Mouse (Mus musculus): ENCODE measurements around the gene Gm1043. TPM values are rescaled to one million over a fixed set of nuclear protein-coding genes. Genes with fewer than 3 reads are reported as not detected.

Gm1043 gene
- total RNA-seq, 1 experiment = not detected

GRCm38 (mm10) chr5:37204886-37205285, 119.7 kb downstream of the Gm1043 start:
- TF ChIP-seq HCFC1 (IDR thresholded peaks at IDR 0.05; ENCODE audit: borderline replicate concordance, insufficient read depth, low read length) (no peak), ZC3H11A (IDR thresholded peaks at IDR 0.05; ENCODE audit: borderline replicate concordance, low read depth, low read length) (no peak)
- Histone ChIP-seq H3K4me1 (ENCODE audit: control insufficient read depth in 2 of 2, insufficient read depth in 2 of 2, low read length in 2 of 2, poor library complexity in 1 of 2) (no peaks in the 10 kb centered on the region), H3K9ac (ENCODE audit: insufficient read depth, low read depth, low read length, poor library complexity, severe bottlenecking) (no peak overlapping the region), H3K27ac (ENCODE audit: insufficient read depth, low read depth, low read length, poor library complexity, severe bottlenecking) (no peak overlapping the region), H3K36me3 (ENCODE audit: control insufficient read depth, insufficient read depth, low read length, poor library complexity, severe bottlenecking) (no peaks in the 10 kb centered on the region), H3K9me3 (ENCODE audit: control insufficient read depth, insufficient read depth, low read depth, low read length) (no peaks in the 10 kb centered on the region), H3K4me3 (ENCODE audit: insufficient read depth in 1 of 2, low read depth in 1 of 2, low read length in 2 of 2, poor library complexity in 1 of 2, severe bottlenecking in 1 of 2) (no peak overlapping the region)
- in situ Hi-C loops (cut with MboI; ENCODE audit: low sequenced_read_pairs in 2 of 2, unreplicated experiment in 2 of 2) = no loop called here
- DNase-seq (ENCODE audit: low read depth, low spot score) = no peak

- Histone ChIP-seq H3K27ac (ENCODE audit: insufficient read depth, low read depth, low read length, poor library complexity, severe bottlenecking) (no peak overlapping the region), H3K4me1 (ENCODE audit: control insufficient read depth in 2 of 2, insufficient read depth in 2 of 2, low read length in 2 of 2, poor library complexity in 1 of 2) (no peaks in the 10 kb centered on the region), H3K36me3 (ENCODE audit: control insufficient read depth, insufficient read depth, low read length, poor library complexity, severe bottlenecking) (no peaks in the 10 kb centered on the region), H3K4me3 (ENCODE audit: insufficient read depth in 1 of 2, low read depth in 1 of 2, low read length in 2 of 2, poor library complexity in 1 of 2, severe bottlenecking in 1 of 2) (no peak overlapping the region), H3K9ac (ENCODE audit: insufficient read depth, low read depth, low read length, poor library complexity, severe bottlenecking) (no peak overlapping the region), H3K9me3 (ENCODE audit: control insufficient read depth, insufficient read depth, low read depth, low read length) (no peaks in the 10 kb centered on the region)
- TF ChIP-seq ZNF384 (IDR thresholded peaks at IDR 0.05; ENCODE audit: low read depth, low read length) = no peak
- no peak for TF ChIP-seq CHD2 (IDR thresholded peaks at IDR 0.05; ENCODE audit: low read depth, low read length)
- no peak for TF ChIP-seq MAFK (IDR thresholded peaks at IDR 0.05; ENCODE audit: insufficient read depth, low read depth, low read length)
- TF ChIP-seq HCFC1 (IDR thresholded peaks at IDR 0.05; ENCODE audit: borderline replicate concordance, insufficient read depth, low read length) = no peak
- TF ChIP-seq ZC3H11A (IDR thresholded peaks at IDR 0.05; ENCODE audit: borderline replicate concordance, low read depth, low read length) = no peak
- in situ Hi-C loops (cut with MboI; ENCODE audit: low sequenced_read_pairs in 2 of 2, unreplicated experiment in 2 of 2) = no loop called here
- no peak for DNase-seq (ENCODE audit: low read depth, low spot score)
Measured at GRCm38 (mm10) chr5:37205420-37205819, 120.2 kb downstream of the Gm1043 start.

DNA sequence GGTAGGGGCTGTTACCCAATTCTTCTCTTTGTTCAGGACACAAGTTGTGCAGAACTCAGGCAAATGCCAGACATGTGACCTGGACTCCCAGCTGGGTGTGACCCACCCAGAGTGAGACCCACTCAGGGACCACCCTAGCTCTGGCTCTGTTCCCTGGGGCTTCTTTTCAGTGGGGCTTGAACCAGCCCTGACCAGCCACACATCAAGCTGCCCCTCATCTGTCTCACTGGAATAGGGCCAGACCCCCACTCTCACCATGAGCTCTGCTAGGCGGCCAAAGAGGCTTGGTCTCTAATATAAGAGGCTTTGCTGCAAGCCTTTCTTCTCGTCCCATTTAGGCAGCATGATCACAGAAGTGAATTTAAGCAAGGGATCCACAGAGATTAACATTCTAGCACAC, 121.2 kb downstream of the Gm1043 start:
- Histone ChIP-seq H3K4me3 (ENCODE audit: insufficient read depth in 1 of 2, low read depth in 1 of 2, low read length in 2 of 2, poor library complexity in 1 of 2, severe bottlenecking in 1 of 2) (no peak overlapping the region), H3K9ac (ENCODE audit: insufficient read depth, low read depth, low read length, poor library complexity, severe bottlenecking) (no peak overlapping the region), H3K36me3 (ENCODE audit: control insufficient read depth, insufficient read depth, low read length, poor library complexity, severe bottlenecking) (no peaks in the 10 kb centered on the region), H3K9me3 (ENCODE audit: control insufficient read depth, insufficient read depth, low read depth, low read length) (no peaks in the 10 kb centered on the region), H3K4me1 (ENCODE audit: control insufficient read depth in 2 of 2, insufficient read depth in 2 of 2, low read length in 2 of 2, poor library complexity in 1 of 2) (no peaks in the 10 kb centered on the region), H3K27ac (ENCODE audit: insufficient read depth, low read depth, low read length, poor library complexity, severe bottlenecking) (no peak overlapping the region)
- no peak for DNase-seq (ENCODE audit: low read depth, low spot score)
- in situ Hi-C loops (cut with MboI; ENCODE audit: low sequenced_read_pairs in 2 of 2, unreplicated experiment in 2 of 2) = no loop called here
- no peak for TF ChIP-seq ZC3H11A (IDR thresholded peaks at IDR 0.05; ENCODE audit: borderline replicate concordance, low read depth, low read length)
- no peak for TF ChIP-seq CHD2 (IDR thresholded peaks at IDR 0.05; ENCODE audit: low read depth, low read length)
- no peak for TF ChIP-seq MAFK (IDR thresholded peaks at IDR 0.05; ENCODE audit: insufficient read depth, low read depth, low read length)
- no peak for TF ChIP-seq ZNF384 (IDR thresholded peaks at IDR 0.05; ENCODE audit: low read depth, low read length)
- TF ChIP-seq HCFC1 (IDR thresholded peaks at IDR 0.05; ENCODE audit: borderline replicate concordance, insufficient read depth, low read length) = no peak

DNA sequence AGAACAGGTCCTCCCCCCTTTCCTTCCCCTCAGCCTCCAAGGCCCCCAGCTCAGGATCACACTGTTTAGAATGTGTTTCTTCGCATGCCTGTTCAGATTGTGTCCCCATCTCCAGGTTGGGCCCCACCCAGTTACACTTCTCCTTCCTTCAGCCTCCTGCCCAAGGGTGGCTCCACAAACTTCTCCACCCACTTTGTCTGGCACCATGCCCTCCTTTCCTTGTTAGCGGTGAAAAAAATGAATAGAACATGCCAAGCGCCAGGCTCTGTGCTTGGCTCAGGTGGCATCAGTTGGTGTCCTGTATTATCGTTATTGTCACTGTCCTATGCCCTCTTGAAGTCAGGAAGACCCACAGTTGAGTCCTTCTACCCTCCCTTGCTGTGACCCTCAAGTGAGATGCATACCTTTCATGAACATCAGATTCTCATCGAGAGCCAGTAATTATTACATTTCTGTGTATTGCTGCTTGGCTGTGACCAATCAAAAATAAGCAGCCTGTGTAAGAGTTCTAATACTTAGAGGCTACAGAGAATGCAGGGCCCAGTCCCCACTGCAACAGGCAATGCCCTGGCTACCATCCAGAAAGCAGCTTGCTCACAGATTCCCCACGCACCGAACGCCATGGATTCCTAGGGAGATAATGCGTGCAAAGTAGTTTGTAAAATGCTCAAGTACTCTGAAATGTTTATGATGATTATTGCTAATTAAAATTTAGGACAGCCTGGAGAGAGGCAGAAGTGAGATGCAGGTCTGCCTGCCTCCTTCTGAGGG, 128.0 kb downstream of the Gm1043 start:
- DNase-seq (ENCODE audit: low read depth, low spot score) = no peak
- no peak overlapping the region for H3K4me3 ChIP-seq (ENCODE audit: insufficient read depth in 1 of 2, low read depth in 1 of 2, low read length in 2 of 2, poor library complexity in 1 of 2, severe bottlenecking in 1 of 2)
- H3K9ac ChIP-seq (ENCODE audit: insufficient read depth, low read depth, low read length, poor library complexity, severe bottlenecking) = no peak overlapping the region
- TF ChIP-seq ZC3H11A (IDR thresholded peaks at IDR 0.05; ENCODE audit: borderline replicate concordance, low read depth, low read length) = no peak
- no peak for TF ChIP-seq HCFC1 (IDR thresholded peaks at IDR 0.05; ENCODE audit: borderline replicate concordance, insufficient read depth, low read length)
- no peak for TF ChIP-seq CHD2 (IDR thresholded peaks at IDR 0.05; ENCODE audit: low read depth, low read length)
- no peak for TF ChIP-seq MAFK (IDR thresholded peaks at IDR 0.05; ENCODE audit: insufficient read depth, low read depth, low read length)
- TF ChIP-seq ZNF384 (IDR thresholded peaks at IDR 0.05; ENCODE audit: low read depth, low read length) = no peak
- H3K4me1 ChIP-seq (ENCODE audit: control insufficient read depth in 2 of 2, insufficient read depth in 2 of 2, low read length in 2 of 2, poor library complexity in 1 of 2) = no peaks in the 10 kb centered on the region
- no peaks in the 10 kb centered on the region for H3K36me3 ChIP-seq (ENCODE audit: control insufficient read depth, insufficient read depth, low read length, poor library complexity, severe bottlenecking)
- in situ Hi-C loops (cut with MboI; ENCODE audit: low sequenced_read_pairs in 2 of 2, unreplicated experiment in 2 of 2) = no loop called here
- H3K27ac ChIP-seq (ENCODE audit: insufficient read depth, low read depth, low read length, poor library complexity, severe bottlenecking) = no peak overlapping the region
- no peaks in the 10 kb centered on the region for H3K9me3 ChIP-seq (ENCODE audit: control insufficient read depth, insufficient read depth, low read depth, low read length)
